Mouse (Mus musculus) ES-Bruce4 (cell line): Measurements from ENCODE around the gene Ankrd40.

ENCODE experiments used
- CTCF ChIP-seq: IDR thresholded peaks from one replicate; pipeline ENCODE4 v1.8.1; 2011; ENCODE audit warnings: low read depth, low read length
- EP300 ChIP-seq: IDR thresholded peaks from 2 replicates; pipeline ENCODE4 v1.6.1; 2011; ENCODE audit warnings: low read depth, low read length; ENCODE audit not compliant: insufficient read depth
- POLR2A ChIP-seq: IDR thresholded peaks from one replicate; pipeline ENCODE4 v1.8.1; 2011; ENCODE audit warnings: low read length; ENCODE audit not compliant: insufficient read depth

GRCm38 (mm10) chr11:94361166-94361870, 33.5 kb downstream of the Ankrd40 start:
- TF ChIP-seq CTCF, result no peak
- TF ChIP-seq POLR2A, result no peak
- TF ChIP-seq EP300, result no peak
